Mouse (Mus musculus): ENCODE results near the gene 1700016D06Rik. TPM values are rescaled to one million over a fixed set of nuclear protein-coding genes. Genes with fewer than 3 reads are reported as not detected.

1700016D06Rik gene
- 38.4 and 47.0 TPM in 2 replicates for polyA plus RNA-seq (2012; rRNA removed)

DNA sequence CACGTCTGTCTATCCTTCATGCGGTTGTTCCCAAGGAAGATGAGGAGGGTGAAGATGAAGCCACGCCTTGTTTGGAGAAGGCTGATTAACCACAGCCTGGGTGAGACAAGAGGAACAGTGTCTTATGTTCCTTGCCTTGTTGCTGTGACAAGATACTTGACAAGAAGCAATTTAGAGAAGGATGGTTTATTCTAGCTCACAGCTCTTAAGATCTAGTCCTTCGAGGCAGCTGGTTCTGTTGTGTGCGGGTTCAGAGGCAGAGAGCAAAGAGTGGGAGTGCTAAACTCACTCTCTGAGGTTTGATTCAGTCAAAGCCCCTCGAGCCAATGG, at the start of gene 1700016D06Rik:
1700016D06Rik (minus strand) TSS at position 31 of the 330 bp plus-strand sequence.
- Histone ChIP-seq H3K4me3 (ENCODE audit: control insufficient read depth, low read depth, low read length) (no peak within 1 kb of the TSS; the same call in 1 of the 2 replicates), H3K27ac (ENCODE audit: control insufficient read depth, insufficient read depth, low read depth, low read length) (no peak within 1 kb of the TSS)

DNA sequence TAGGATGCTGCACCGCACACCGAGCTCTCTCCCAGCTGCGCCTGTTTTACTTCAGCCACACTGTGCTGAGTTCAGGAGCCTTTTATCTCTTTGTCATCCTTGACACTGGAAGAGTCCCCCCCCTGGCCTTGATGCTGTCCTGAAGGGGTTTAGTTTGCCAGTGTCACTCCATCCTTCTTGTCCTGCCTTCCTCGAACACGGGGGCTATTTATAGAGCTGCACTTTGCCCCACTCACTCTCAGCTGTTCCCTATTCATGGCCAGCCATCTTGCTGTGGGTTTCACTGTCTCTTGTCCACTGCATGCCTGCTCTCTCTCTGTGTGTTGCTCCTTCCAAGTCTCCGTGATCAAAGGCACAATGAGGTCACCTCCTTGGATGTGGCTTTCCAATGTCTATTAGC, 48.6 kb upstream of the 1700016D06Rik start:
- TF ChIP-seq CTCF (IDR thresholded peaks at IDR 0.05; ENCODE audit: control insufficient read depth, insufficient read depth, insufficient replicate concordance, low read depth, low read length) (no peak), POLR2A (IDR thresholded peaks at IDR 0.05; ENCODE audit: control insufficient read depth, low read depth, low read length) (no peak)
- Histone ChIP-seq H3K27me3 (ENCODE audit: control insufficient read depth, insufficient read depth, low read length) (no peaks in the 10 kb centered on the region), H3K27ac (ENCODE audit: control insufficient read depth, insufficient read depth, low read depth, low read length) (no peak overlapping the region), H3K36me3 (ENCODE audit: control insufficient read depth, insufficient read depth, low read length) (no peaks in the 10 kb centered on the region), H3K4me1 (ENCODE audit: control insufficient read depth, insufficient read depth, low read length) (no peaks in the 10 kb centered on the region), H3K4me3 (ENCODE audit: control insufficient read depth, low read depth, low read length) (no peak overlapping the region)

More for the DNA sequence above, at the start of gene 1700016D06Rik:
- no peaks in the 10 kb centered on the region for H3K36me3 ChIP-seq (ENCODE audit: control insufficient read depth, insufficient read depth, low read length)
- no peak for TF ChIP-seq CTCF (IDR thresholded peaks at IDR 0.05; ENCODE audit: control insufficient read depth, insufficient read depth, insufficient replicate concordance, low read depth, low read length)
- no peak for TF ChIP-seq POLR2A (IDR thresholded peaks at IDR 0.05; ENCODE audit: control insufficient read depth, low read depth, low read length)
- H3K4me1 ChIP-seq (ENCODE audit: control insufficient read depth, insufficient read depth, low read length) = peaks cover 2% of the 10 kb centered on the region; the same call in 1 of the 2 replicates
- no peaks in the 10 kb centered on the region for H3K27me3 ChIP-seq (ENCODE audit: control insufficient read depth, insufficient read depth, low read length)

- Histone ChIP-seq H3K4me1 (ENCODE audit: control insufficient read depth, insufficient read depth, low read length) (no peaks in the 10 kb centered on the region; the same call in 1 of the 2 replicates), H3K4me3 (ENCODE audit: control insufficient read depth, low read depth, low read length) (no peak overlapping the region), H3K27me3 (ENCODE audit: control insufficient read depth, insufficient read depth, low read length) (no peaks in the 10 kb centered on the region), H3K27ac (ENCODE audit: control insufficient read depth, insufficient read depth, low read depth, low read length) (no peak overlapping the region), H3K36me3 (ENCODE audit: control insufficient read depth, insufficient read depth, low read length) (no peaks in the 10 kb centered on the region)
- no peak for TF ChIP-seq POLR2A (IDR thresholded peaks at IDR 0.05; ENCODE audit: control insufficient read depth, low read depth, low read length)
- TF ChIP-seq CTCF (IDR thresholded peaks at IDR 0.05; ENCODE audit: control insufficient read depth, insufficient read depth, insufficient replicate concordance, low read depth, low read length) = no peak
Measured at GRCm38 (mm10) chr8:11746850-11747600, 46.2 kb upstream of the 1700016D06Rik start.

DNA sequence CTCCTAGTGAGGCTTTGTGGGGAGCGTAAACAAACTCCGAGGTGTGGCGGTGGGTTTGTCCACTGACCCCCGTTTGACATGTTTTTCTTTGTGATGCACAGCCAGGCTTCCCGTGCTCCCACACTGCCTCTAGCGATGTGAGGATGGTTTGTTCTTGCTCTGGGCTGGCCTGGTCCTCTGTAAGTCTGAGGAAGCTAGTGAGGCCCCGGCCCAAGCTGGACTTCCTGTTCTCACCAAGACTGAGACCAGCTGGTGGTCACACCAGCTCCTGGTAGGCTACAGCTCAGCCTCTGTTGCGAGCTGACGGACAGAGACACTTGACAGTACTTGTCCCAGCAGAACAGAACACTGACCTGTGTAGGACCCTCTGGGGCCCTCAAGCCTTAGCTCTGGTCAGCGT, 42.7 kb upstream of the 1700016D06Rik start:
- H3K4me1 ChIP-seq (ENCODE audit: control insufficient read depth, insufficient read depth, low read length) = no peaks in the 10 kb centered on the region; the same call in 1 of the 2 replicates
- no peak overlapping the region for H3K27ac ChIP-seq (ENCODE audit: control insufficient read depth, insufficient read depth, low read depth, low read length)
- no peaks in the 10 kb centered on the region for H3K36me3 ChIP-seq (ENCODE audit: control insufficient read depth, insufficient read depth, low read length)
- TF ChIP-seq CTCF (IDR thresholded peaks at IDR 0.05; ENCODE audit: control insufficient read depth, insufficient read depth, insufficient replicate concordance, low read depth, low read length) (no peak), POLR2A (IDR thresholded peaks at IDR 0.05; ENCODE audit: control insufficient read depth, low read depth, low read length) (no peak)
- H3K4me3 ChIP-seq (ENCODE audit: control insufficient read depth, low read depth, low read length) = no peak overlapping the region
- H3K27me3 ChIP-seq (ENCODE audit: control insufficient read depth, insufficient read depth, low read length) = no peaks in the 10 kb centered on the region

GRCm38 (mm10) chr8:11740857-11741256, 40.0 kb upstream of the 1700016D06Rik start:
- Histone ChIP-seq H3K4me3 (ENCODE audit: control insufficient read depth, low read depth, low read length) (no peak overlapping the region), H3K27ac (ENCODE audit: control insufficient read depth, insufficient read depth, low read depth, low read length) (no peak overlapping the region), H3K36me3 (ENCODE audit: control insufficient read depth, insufficient read depth, low read length) (no peaks in the 10 kb centered on the region), H3K4me1 (ENCODE audit: control insufficient read depth, insufficient read depth, low read length) (no peaks in the 10 kb centered on the region; the same call in 1 of the 2 replicates), H3K27me3 (ENCODE audit: control insufficient read depth, insufficient read depth, low read length) (no peaks in the 10 kb centered on the region)
- TF ChIP-seq POLR2A (IDR thresholded peaks at IDR 0.05; ENCODE audit: control insufficient read depth, low read depth, low read length) = no peak
- TF ChIP-seq CTCF (IDR thresholded peaks at IDR 0.05; ENCODE audit: control insufficient read depth, insufficient read depth, insufficient replicate concordance, low read depth, low read length) = no peak

DNA sequence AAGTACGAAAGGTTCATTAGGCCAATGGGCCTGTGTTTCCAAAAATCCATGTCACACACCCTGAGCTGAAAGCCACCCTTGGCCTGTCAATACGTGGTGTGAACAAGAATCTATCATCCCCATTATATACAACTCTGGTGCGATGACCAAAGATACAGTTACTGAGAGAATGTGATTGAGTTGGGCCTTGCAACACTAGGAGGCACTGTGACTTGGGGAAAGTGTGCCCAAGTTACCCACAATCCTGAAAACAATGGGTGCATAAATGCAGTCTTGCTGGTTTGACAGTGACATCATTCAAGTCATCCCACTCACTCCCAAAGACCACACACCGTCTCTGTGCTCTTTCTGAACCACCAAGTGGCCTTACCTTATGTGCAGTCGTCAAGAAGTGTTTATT, 38.2 kb upstream of the 1700016D06Rik start:
- no peak for TF ChIP-seq CTCF (IDR thresholded peaks at IDR 0.05; ENCODE audit: control insufficient read depth, insufficient read depth, insufficient replicate concordance, low read depth, low read length)
- no peak for TF ChIP-seq POLR2A (IDR thresholded peaks at IDR 0.05; ENCODE audit: control insufficient read depth, low read depth, low read length)
- Histone ChIP-seq H3K27ac (ENCODE audit: control insufficient read depth, insufficient read depth, low read depth, low read length) (no peak overlapping the region), H3K36me3 (ENCODE audit: control insufficient read depth, insufficient read depth, low read length) (no peaks in the 10 kb centered on the region), H3K27me3 (ENCODE audit: control insufficient read depth, insufficient read depth, low read length) (no peaks in the 10 kb centered on the region), H3K4me1 (ENCODE audit: control insufficient read depth, insufficient read depth, low read length) (no peaks in the 10 kb centered on the region; the same call in 1 of the 2 replicates), H3K4me3 (ENCODE audit: control insufficient read depth, low read depth, low read length) (no peak overlapping the region)

GRCm38 (mm10) chr8:11737096-11737495, 36.2 kb upstream of the 1700016D06Rik start:
- no peak for TF ChIP-seq POLR2A (IDR thresholded peaks at IDR 0.05; ENCODE audit: control insufficient read depth, low read depth, low read length)
- TF ChIP-seq CTCF (IDR thresholded peaks at IDR 0.05; ENCODE audit: control insufficient read depth, insufficient read depth, insufficient replicate concordance, low read depth, low read length) = no peak
- H3K27ac ChIP-seq (ENCODE audit: control insufficient read depth, insufficient read depth, low read depth, low read length) = no peak overlapping the region
- no peaks in the 10 kb centered on the region for H3K27me3 ChIP-seq (ENCODE audit: control insufficient read depth, insufficient read depth, low read length)
- no peaks in the 10 kb centered on the region for H3K36me3 ChIP-seq (ENCODE audit: control insufficient read depth, insufficient read depth, low read length)
- no peak overlapping the region for H3K4me3 ChIP-seq (ENCODE audit: control insufficient read depth, low read depth, low read length)
- no peaks in the 10 kb centered on the region for H3K4me1 ChIP-seq (ENCODE audit: control insufficient read depth, insufficient read depth, low read length)
